Mouse (Mus musculus) neural tube, embryonic 13.5 days (tissue): ENCODE measurements around the gene Plp1. TPM values are rescaled to one million over a fixed set of nuclear protein-coding genes. Genes with fewer than 3 reads are reported as not detected.

Experiments used
- ATAC-seq: fragments of 200-750 bp; cut with Nextera tagmentation; 2 replicates; pipeline ENCODE4 v1.8.0; 2017; ENCODE audit warnings: low read depth, mild to moderate bottlenecking, moderate TSS enrichment, moderate library complexity
- H3K27ac ChIP-seq: fragments of 300-500 bp; sonication (generic); replicated peaks from 2 replicates; pipeline ENCODE4 v1.5.1; 2015; ENCODE audit warnings: moderate library complexity, mild to moderate bottlenecking, inconsistent platforms
- H3K27me3 ChIP-seq: fragments of 300-500 bp; sonication (generic); 2 replicates; pipeline ENCODE4 v1.6.1; 2015; ENCODE audit warnings: mild to moderate bottlenecking, inconsistent platforms
- H3K36me3 ChIP-seq: fragments of 300-500 bp; sonication (generic); 2 replicates; pipeline ENCODE4 v1.6.1; 2015; ENCODE audit warnings: mild to moderate bottlenecking, inconsistent platforms
- H3K4me1 ChIP-seq: fragments of 300-500 bp; sonication (generic); replicated peaks from 2 replicates; pipeline ENCODE4 v1.6.1; 2015; ENCODE audit warnings: inconsistent platforms
- H3K4me2 ChIP-seq: fragments of 300-500 bp; sonication (generic); 2 replicates; pipeline ENCODE4 v1.6.1; 2015; ENCODE audit warnings: inconsistent platforms, mild to moderate bottlenecking, moderate library complexity
- H3K4me3 ChIP-seq: fragments of 300-500 bp; sonication (generic); 2 replicates; pipeline ENCODE4 v1.5.1; 2015; ENCODE audit warnings: mild to moderate bottlenecking, inconsistent platforms
- H3K9ac ChIP-seq: fragments of 300-500 bp; sonication (generic); 2 replicates; pipeline ENCODE4 v1.6.1; 2015; ENCODE audit warnings: moderate library complexity, mild to moderate bottlenecking, inconsistent platforms
- H3K9me3 ChIP-seq: fragments of 300-500 bp; sonication (generic); 2 replicates; pipeline ENCODE4 v1.6.1; 2016; ENCODE audit warnings: inconsistent platforms
- WGBS: fragments of 180-500 bp; shearing (Covaris S2); methylation state at CpG from one replicate; pipeline ENCODE4 v1.1.7; 2015; 5-methylcytosine and 5-hydroxymethylcytosine counted together
- polyA plus RNA-seq: library from polyadenylated mRNA; unstranded; fragments of >200 nt; fragmentation: Nextera tagmentation; extraction: Ambion mirVana; gene quantifications from 2 replicates; pipeline ENCODE4 v1.2.1, GENCODE M21; 2015

The Plp1 gene
- polyA plus RNA-seq, 1 experiment from 2014 or later, result 36.5 TPM

GRCm38 (mm10) chrX:136868061-136869040, 45.9 kb downstream of the Plp1 start, which contains the start of gene Rab9b:
TSS of gene Rab9b (minus strand) at chrX:136868755.
- Histone ChIP-seq H3K27me3 (no peaks in the 10 kb centered on the region), H3K9me3 (no peaks in the 10 kb centered on the region), H3K9ac (peak within 1 kb of the TSS; percentile 79), H3K27ac (peak within 1 kb of the TSS; percentile 77), H3K4me3 (peak within 1 kb of the TSS; percentile 56), H3K36me3 (no peaks in the 10 kb centered on the region), H3K4me2 (peak within 1 kb of the TSS; percentile 55), H3K4me1 (peaks cover 8% of the 10 kb centered on the region; the same call in 1 of the 2 replicates)
- ATAC-seq, result peak; percentile 96
- 18% methylated on average over 31 of the region's 36 CpGs for WGBS

Other genes starting within 250 kb of the Plp1 start
- gene Tceal3, start 231.8 kb upstream of the Plp1 start, polyA plus RNA-seq, result 48.5 and 57.7 TPM in 2 replicates
- gene Tceal1, start 114.7 kb upstream of the Plp1 start, polyA plus RNA-seq, result 18.2 and 18.9 TPM in 2 replicates
- 508 and 542 TPM in 2 replicates for gene Morf4l2, start 79.0 kb upstream of the Plp1 start, polyA plus RNA-seq
- 0.13 and 0.17 TPM in 2 replicates for gene Glra4, start 42.5 kb upstream of the Plp1 start, polyA plus RNA-seq
- 16.9 and 17.5 TPM in 2 replicates for gene Rab9b, start 46.1 kb downstream of the Plp1 start, polyA plus RNA-seq
- gene H2bfm, start 104.7 kb downstream of the Plp1 start, polyA plus RNA-seq, result not detected in 2 replicates
- 122 and 129 TPM in 2 replicates for gene Tmsb15b2, start 152.8 kb downstream of the Plp1 start, polyA plus RNA-seq
- gene Tmsb15l, start 154.2 kb downstream of the Plp1 start, polyA plus RNA-seq, result 12.3 and 13.1 TPM in 2 replicates
- gene Tmsb15b1, start 154.2 kb downstream of the Plp1 start, polyA plus RNA-seq, result 36.6 and 43.6 TPM in 2 replicates
- gene Zcchc18, start 170.5 kb downstream of the Plp1 start, polyA plus RNA-seq, result 215 and 233 TPM in 2 replicates
- gene Slc25a53, start 215.6 kb downstream of the Plp1 start, polyA plus RNA-seq, result 13.1 and 15.8 TPM in 2 replicates
- 6.4 and 7.1 TPM in 2 replicates for gene Fam199x, start 226.9 kb downstream of the Plp1 start, polyA plus RNA-seq